Mouse (Mus musculus) adrenal gland (tissue): ENCODE data around the gene Plcd4.

Experiments
- intact Hi-C: fragments of 180-260 bp; cut with DNase I; formaldehyde crosslinking; loops from one replicate; pipeline ENCODE4 v1.15.1; 2025
- microRNA-seq, 2 experiments: library from miRNA; unstranded; fragments of <30 nt; microRNA quantifications; one replicate each; pipeline ENCODE4; 2019

Plcd4 gene

DNA sequence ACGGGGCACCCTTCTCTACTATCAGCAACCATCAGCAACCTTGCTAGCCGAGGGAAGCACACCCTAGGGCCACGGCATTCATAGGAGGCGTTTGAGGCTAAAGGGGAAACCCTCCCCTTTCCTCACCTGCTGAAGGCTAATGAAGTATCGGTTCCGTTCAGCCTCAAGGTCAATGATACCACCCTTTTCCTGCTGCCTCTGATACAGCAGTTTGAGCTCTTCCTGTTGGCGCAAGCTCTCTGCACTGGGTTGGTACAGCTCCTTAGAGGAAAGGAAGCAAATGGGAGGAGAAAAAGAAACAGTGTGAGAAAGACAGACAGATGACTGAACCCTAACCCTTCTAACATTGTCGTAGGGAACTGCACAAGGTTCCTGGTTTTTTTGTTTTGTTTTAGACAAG is 51.7 kb downstream of the Plcd4 start:
- intact Hi-C loops = no loop called here

DNA sequence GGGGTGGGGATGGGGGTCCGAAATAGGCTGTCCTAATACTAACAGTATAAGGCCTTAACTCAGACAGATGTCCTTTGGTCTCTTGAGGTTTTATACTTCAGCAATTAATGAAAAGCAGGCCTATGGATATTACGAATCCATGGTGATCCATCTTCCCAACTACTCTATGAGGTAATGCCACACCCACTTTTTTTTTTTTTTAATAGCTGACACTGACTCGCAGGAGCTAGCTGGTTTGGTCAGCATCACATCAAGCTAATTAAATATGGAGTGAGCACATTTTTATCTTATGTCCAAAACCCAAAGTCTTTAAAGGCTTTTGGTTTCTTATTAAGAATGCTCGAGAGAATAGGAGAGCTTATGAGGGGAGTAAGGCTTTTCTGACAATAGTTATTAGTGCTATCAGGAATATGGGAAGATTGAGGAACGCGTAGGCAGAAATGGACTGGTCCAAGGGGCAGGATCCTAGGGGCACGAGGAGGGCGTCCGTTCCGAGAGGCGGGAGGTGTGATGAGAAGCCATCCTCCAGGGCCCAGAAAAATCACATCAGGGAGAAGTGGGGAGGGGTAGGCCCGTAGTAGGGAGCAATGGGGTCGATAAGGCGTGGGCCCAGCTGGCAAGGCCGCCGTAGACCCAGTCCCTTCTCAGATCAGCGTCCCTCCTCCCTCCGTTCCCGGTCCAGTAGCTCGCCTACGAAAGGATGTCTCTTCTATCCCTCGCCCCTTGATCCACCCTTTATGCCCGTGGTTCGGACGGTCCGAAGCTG is 58.0 kb downstream of the Plcd4 start:
- intact Hi-C loops = no loop called here

DNA sequence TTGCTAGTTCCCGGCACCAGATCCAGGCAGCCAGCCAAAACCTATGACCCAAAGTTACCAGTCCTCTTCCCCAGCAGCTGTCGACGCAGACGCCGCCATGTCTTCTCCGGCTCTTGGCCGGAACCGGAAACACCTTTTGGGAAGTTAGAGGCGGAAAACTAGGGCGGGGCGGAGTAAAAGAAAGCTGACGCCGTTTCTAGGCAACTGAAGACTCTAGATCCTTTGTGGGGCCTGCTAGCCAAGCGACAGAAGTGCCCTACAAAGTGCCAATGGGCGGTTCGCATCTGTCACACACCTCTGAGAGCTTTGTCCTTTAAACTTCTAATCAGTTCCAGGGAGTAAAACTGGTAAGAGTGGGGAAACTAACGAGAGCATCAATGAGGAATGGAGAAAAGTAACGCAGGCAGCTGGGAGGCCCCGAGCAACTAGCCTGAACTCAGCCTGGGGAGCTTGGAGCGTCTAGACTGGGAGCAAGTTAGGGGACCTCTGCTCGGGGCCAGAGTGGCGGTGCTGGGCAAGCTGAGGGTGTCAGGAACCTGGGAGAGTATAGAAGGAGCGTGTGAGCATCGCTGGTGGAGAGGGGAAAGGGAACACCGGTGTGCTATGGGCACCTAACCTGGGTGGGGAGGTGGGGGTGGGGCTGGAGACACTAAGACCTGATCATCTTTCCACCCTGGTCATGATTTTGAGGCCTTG is 58.7 kb downstream of the Plcd4 start, which contains the start of the genes Rnf25 and Stk36:
TSS of gene Rnf25 (minus strand) at position 131 of the 696 bp plus-strand sequence.
TSS of gene Stk36 (plus strand) at position 179 of the 696 bp plus-strand sequence.
- intact Hi-C loops = no loop called here

Small RNA genes within 50 kb of the gene (microRNA-seq; reads per million reads assigned to microRNA genes)
- 0 reads per million in 2 experiments for gene Gm25035
